Mouse (Mus musculus) liver, postnatal 0 days (tissue): ENCODE data around the gene Tspan15. TPM values are rescaled to one million over a fixed set of nuclear protein-coding genes. Genes with fewer than 3 reads are reported as not detected.

Experiments
- ATAC-seq: fragments of 200-750 bp; cut with Nextera tagmentation; 2 replicates; pipeline ENCODE4 v1.8.0; 2017; ENCODE audit warnings: mild to moderate bottlenecking, moderate library complexity
- DNase-seq: peaks from one replicate; pipeline ENCODE4 v3.0.0-alpha.2; 2016
- H3K27ac ChIP-seq: fragments of 300-500 bp; sonication (generic); 2 replicates; pipeline ENCODE4 v1.5.1; 2014; ENCODE audit warnings: antibody characterized with exemption, moderate library complexity, mild to moderate bottlenecking, low read depth
- H3K27me3 ChIP-seq: fragments of 300-500 bp; sonication (generic); 2 replicates; pipeline ENCODE4 v1.6.1; 2014; ENCODE audit warnings: low read length, control low read depth, mixed read lengths; ENCODE audit not compliant: insufficient read depth
- H3K36me3 ChIP-seq: fragments of 300-500 bp; sonication (generic); replicated peaks from 2 replicates; pipeline ENCODE4 v1.6.1; 2014; ENCODE audit warnings: mild to moderate bottlenecking, control low read depth, low read length, moderate library complexity, mixed read lengths; ENCODE audit not compliant: insufficient read depth
- H3K4me1 ChIP-seq: fragments of 300-500 bp; sonication (generic); 2 replicates; pipeline ENCODE4 v1.6.1; 2014; ENCODE audit warnings: antibody characterized with exemption, mild to moderate bottlenecking, control low read depth; ENCODE audit not compliant: insufficient read depth
- H3K4me2 ChIP-seq: fragments of 300-500 bp; sonication (generic); 2 replicates; pipeline ENCODE4 v1.6.1; 2014; ENCODE audit warnings: low read depth, mild to moderate bottlenecking, low read length, moderate library complexity, mixed read lengths
- H3K4me3 ChIP-seq: fragments of 300-500 bp; sonication (generic); 2 replicates; pipeline ENCODE4 v1.5.1; 2014; ENCODE audit warnings: low read depth, low read length
- H3K9ac ChIP-seq: fragments of 300-500 bp; sonication (generic); replicated peaks from 2 replicates; pipeline ENCODE4 v1.6.1; 2014; ENCODE audit warnings: mild to moderate bottlenecking, moderate library complexity
- H3K9me3 ChIP-seq: fragments of 300-500 bp; sonication (generic); 2 replicates; pipeline ENCODE4 v1.6.1; 2016; ENCODE audit warnings: mild to moderate bottlenecking, control low read depth, low read length, mixed read lengths
- CTCF ChIP-seq: sonication (generic); IDR thresholded peaks from 2 replicates; pipeline ENCODE4 v1.5.1; 2016; ENCODE audit warnings: antibody characterized with exemption, low read depth
- EP300 ChIP-seq: IDR thresholded peaks from 2 replicates; pipeline ENCODE4 v1.6.1; 2016; ENCODE audit warnings: antibody characterized with exemption, low read depth, mild to moderate bottlenecking
- WGBS: fragments of 180-500 bp; shearing (Covaris S2); extraction: QIAGEN DNeasy Blood & Tissue Kit; methylation state at CpG from one replicate; pipeline ENCODE4 v1.1.7; 2014; ENCODE audit not compliant: insufficient replicate concordance; 5-methylcytosine and 5-hydroxymethylcytosine counted together
- polyA plus RNA-seq: library from polyadenylated mRNA; unstranded; fragments of >200 nt; fragmentation: Nextera tagmentation; extraction: Ambion mirVana; gene quantifications from 2 replicates; pipeline ENCODE4 v1.2.1, GENCODE M21; 2015

Gene Tspan15
- polyA plus RNA-seq, 1 experiment from 2014 or later = 13.0 TPM

- no peak overlapping the region for H3K4me2 ChIP-seq
- no peaks in the 10 kb centered on the region for H3K27me3 ChIP-seq
- peak; percentile 24 for DNase-seq
- H3K9ac ChIP-seq = no peak overlapping the region
- H3K36me3 ChIP-seq = no peaks in the 10 kb centered on the region
- 40% methylated on average over 10 of the region's 10 CpGs for WGBS
- no peaks in the 10 kb centered on the region for H3K9me3 ChIP-seq
- H3K4me3 ChIP-seq = no peak overlapping the region
- H3K27ac ChIP-seq = no peak overlapping the region
- H3K4me1 ChIP-seq = no peaks in the 10 kb centered on the region
- ATAC-seq = no peak; the same call in 1 of the 2 replicates
- TF ChIP-seq CTCF (no peak), EP300 (no peak)
These were observed 68.6 kb downstream of the Tspan15 start for GRCm38 (mm10) chr10:62162410-62162809.

- Histone ChIP-seq H3K27me3 (peaks cover 2% of the 10 kb centered on the region; the same call in 1 of the 2 replicates), H3K9ac (no peak overlapping the region), H3K4me1 (no peaks in the 10 kb centered on the region), H3K4me2 (no peak overlapping the region), H3K27ac (no peak overlapping the region), H3K4me3 (no peak overlapping the region), H3K9me3 (peaks cover 2% of the 10 kb centered on the region; the same call in 1 of the 2 replicates), H3K36me3 (no peaks in the 10 kb centered on the region)
- DNase-seq (no peak), ATAC-seq (no peak)
- WGBS = 65% methylated on average over 7 of the region's 7 CpGs
- no peak for TF ChIP-seq CTCF
- no peak for TF ChIP-seq EP300
These were observed 81.1 kb downstream of the Tspan15 start for GRCm38 (mm10) chr10:62149929-62150328.

GRCm38 (mm10) chr10:62147466-62148248, 83.4 kb downstream of the Tspan15 start:
- Histone ChIP-seq H3K4me3 (no peak overlapping the region), H3K4me1 (no peaks in the 10 kb centered on the region), H3K9ac (no peak overlapping the region), H3K27me3 (peaks cover 2% of the 10 kb centered on the region; the same call in 1 of the 2 replicates), H3K27ac (no peak overlapping the region), H3K4me2 (no peak overlapping the region), H3K36me3 (no peaks in the 10 kb centered on the region), H3K9me3 (no peaks in the 10 kb centered on the region)
- ATAC-seq = no peak
- 47% methylated on average over 12 of the region's 12 CpGs for WGBS
- no peak for DNase-seq
- TF ChIP-seq EP300 = no peak
- no peak for TF ChIP-seq CTCF

- no peak overlapping the region for H3K27ac ChIP-seq
- peaks cover 2% of the 10 kb centered on the region; the same call in 1 of the 2 replicates for H3K27me3 ChIP-seq
- H3K9ac ChIP-seq = no peak overlapping the region
- no peaks in the 10 kb centered on the region for H3K9me3 ChIP-seq
- 68% methylated on average over 5 of the region's 5 CpGs for WGBS
- TF ChIP-seq EP300 = no peak
- TF ChIP-seq CTCF = no peak
- H3K36me3 ChIP-seq = no peaks in the 10 kb centered on the region
- H3K4me3 ChIP-seq = no peak overlapping the region
- H3K4me2 ChIP-seq = no peak overlapping the region
- DNase-seq (no peak), ATAC-seq (no peak)
- no peaks in the 10 kb centered on the region for H3K4me1 ChIP-seq
These were observed 85.1 kb downstream of the Tspan15 start for GRCm38 (mm10) chr10:62145957-62146356.

- Histone ChIP-seq H3K4me1 (no peaks in the 10 kb centered on the region), H3K27me3 (no peaks in the 10 kb centered on the region), H3K9ac (no peak within 1 kb of the TSS), H3K36me3 (no peaks in the 10 kb centered on the region), H3K4me2 (no peak within 1 kb of the TSS), H3K27ac (no peak within 1 kb of the TSS), H3K4me3 (no peak within 1 kb of the TSS), H3K9me3 (no peaks in the 10 kb centered on the region)
- WGBS = 54% methylated on average over 8 of the region's 8 CpGs
- TF ChIP-seq CTCF (no peak), EP300 (no peak)
- no peak for DNase-seq
- no peak for ATAC-seq
These were observed 87.2 kb downstream of the Tspan15 start, which contains the start of gene Fam241b for GRCm38 (mm10) chr10:62143820-62144219. Fam241b (minus strand) TSS chr10:62143920.

GRCm38 (mm10) chr10:62138040-62138439, 93.0 kb downstream of the Tspan15 start:
- WGBS = 22% methylated on average over 3 of the region's 3 CpGs
- no peak overlapping the region for H3K27ac ChIP-seq
- H3K27me3 ChIP-seq = peaks cover 42% of the 10 kb centered on the region
- H3K4me1 ChIP-seq = no peaks in the 10 kb centered on the region
- DNase-seq = no peak
- no peak overlapping the region for H3K4me3 ChIP-seq
- no peak for TF ChIP-seq CTCF
- no peak for TF ChIP-seq EP300
- no peaks in the 10 kb centered on the region for H3K9me3 ChIP-seq
- no peaks in the 10 kb centered on the region for H3K36me3 ChIP-seq
- ATAC-seq = no peak
- no peak overlapping the region for H3K4me2 ChIP-seq
- H3K9ac ChIP-seq = no peak overlapping the region
